Mouse (Mus musculus): ENCODE data around the gene Ccm2l. TPM values are rescaled to one million over a fixed set of nuclear protein-coding genes. Genes with fewer than 3 reads are reported as not detected.

Gene Ccm2l
- total RNA-seq, 2 experiments from 2014 or later, result 6.8 to 6.9 TPM

DNA sequence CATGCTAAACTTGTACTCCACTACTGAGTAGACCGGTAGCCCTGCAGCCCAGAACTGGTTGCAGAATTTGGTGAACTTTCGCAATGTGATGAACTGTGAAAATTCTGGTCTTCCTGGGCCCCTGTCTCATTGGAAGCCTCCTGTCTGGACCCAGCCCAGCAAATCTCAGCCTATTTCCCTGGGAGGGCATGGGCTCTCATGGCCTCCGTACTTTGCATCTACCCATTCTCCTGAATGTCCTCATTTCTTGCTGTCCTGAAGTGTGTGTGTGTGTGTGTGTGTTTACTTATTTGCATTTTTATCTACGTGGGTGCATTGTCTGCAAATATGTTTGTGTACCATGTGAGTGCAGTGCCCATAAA lies 15.8 kb upstream of the Ccm2l start:
- no peak for DNase-seq (ENCODE audit: low spot score in 2 of 2)
- intact Hi-C loops (cut with DNase I), result no loop called here

- intact Hi-C loops (cut with DNase I), result no loop called here
- DNase-seq (ENCODE audit: low spot score in 2 of 2), result no peak
Observed at GRCm38 (mm10) chr2:153051095-153051494, 14.7 kb upstream of the Ccm2l start.

- no peak for DNase-seq (ENCODE audit: low spot score in 2 of 2)
- intact Hi-C loops (cut with DNase I), result no loop called here
Observed at GRCm38 (mm10) chr2:153051537-153051936, 14.2 kb upstream of the Ccm2l start.

- intact Hi-C loops (cut with DNase I), result no loop called here
- no peak for DNase-seq (ENCODE audit: low spot score in 2 of 2)
Observed at GRCm38 (mm10) chr2:153052700-153053351, 12.9 kb upstream of the Ccm2l start.

DNA sequence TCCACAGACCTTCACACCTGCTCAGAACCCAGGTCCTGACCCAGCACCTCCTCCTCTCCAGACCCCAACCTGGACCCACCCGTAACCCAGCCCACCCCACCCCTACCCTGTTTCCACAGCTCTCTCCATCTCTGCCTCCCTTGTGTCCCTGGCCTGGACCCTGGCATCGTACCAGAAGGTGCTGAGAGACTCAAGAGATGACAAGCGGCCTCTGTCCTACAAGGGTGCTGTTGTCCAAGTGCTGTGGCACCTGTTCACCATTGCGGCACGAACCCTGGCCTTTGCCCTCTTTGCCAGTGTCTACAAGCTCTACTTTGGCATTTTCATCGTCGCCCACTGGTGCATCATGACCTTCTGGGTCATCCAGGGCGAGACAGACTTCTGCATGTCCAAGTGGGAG lies 11.9 kb upstream of the Ccm2l start:
- intact Hi-C loops (cut with DNase I), result no loop called here
- DNase-seq (ENCODE audit: low spot score in 2 of 2), result no peak

DNA sequence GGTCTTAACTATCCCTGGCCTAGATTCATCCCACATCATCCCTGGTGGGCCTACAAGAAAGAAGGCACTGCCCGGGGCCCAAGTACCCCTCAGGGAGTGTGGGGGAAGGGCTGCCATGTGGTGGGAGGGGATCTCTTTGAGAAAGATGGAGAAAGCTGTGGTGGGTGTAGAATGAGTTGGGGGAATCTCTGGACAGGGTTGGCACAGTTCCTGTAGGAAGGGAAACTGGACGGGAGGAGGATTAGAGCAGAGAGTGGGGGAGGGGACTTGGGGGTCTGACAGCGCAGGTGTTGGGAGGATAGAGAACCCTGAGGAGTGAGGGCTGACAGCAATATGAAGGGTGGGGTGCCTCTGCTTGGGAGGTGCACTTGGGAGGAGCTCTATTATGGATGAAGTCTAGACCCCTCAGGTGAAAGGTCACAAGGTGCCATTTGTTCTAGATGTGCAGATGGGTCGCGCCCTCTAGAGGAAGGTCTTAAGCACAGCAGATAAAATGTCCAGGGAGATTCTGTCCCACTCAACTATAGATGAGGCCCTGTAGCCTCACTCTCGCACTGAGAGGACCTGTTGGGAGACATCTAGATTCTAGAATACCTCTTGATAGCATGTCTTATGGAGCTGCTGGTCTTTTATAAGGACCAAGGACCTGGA lies 10.4 kb upstream of the Ccm2l start:
- intact Hi-C loops (cut with DNase I), result no loop called here
- DNase-seq (ENCODE audit: low spot score in 2 of 2), result no peak

DNA sequence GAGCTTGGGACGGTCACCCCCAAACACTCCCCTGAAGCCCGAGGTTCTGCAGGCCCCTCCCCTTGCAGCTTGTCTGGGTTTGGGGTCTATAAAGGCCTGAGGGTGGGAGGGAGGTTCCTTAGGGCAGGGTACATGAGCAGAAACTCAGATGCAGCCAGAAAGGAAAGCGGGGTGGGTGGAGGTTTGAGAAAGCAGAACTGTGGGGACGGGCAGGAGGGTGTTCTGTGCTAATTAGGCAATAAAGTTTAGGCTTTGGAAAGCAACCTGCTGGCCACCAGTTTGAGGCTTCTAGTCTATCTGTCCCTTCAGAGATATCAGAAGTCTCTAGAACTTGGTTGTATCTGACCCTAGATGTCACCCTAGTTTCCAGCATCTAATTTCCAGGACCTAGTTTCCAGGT lies 7.4 kb upstream of the Ccm2l start:
- intact Hi-C loops (cut with DNase I), result no loop called here
- DNase-seq (ENCODE audit: low spot score in 2 of 2), result no peak

- DNase-seq (ENCODE audit: low spot score in 2 of 2), result no peak
- intact Hi-C loops (cut with DNase I), result no loop called here
Observed at GRCm38 (mm10) chr2:153060216-153060615, 5.5 kb upstream of the Ccm2l start.

DNA sequence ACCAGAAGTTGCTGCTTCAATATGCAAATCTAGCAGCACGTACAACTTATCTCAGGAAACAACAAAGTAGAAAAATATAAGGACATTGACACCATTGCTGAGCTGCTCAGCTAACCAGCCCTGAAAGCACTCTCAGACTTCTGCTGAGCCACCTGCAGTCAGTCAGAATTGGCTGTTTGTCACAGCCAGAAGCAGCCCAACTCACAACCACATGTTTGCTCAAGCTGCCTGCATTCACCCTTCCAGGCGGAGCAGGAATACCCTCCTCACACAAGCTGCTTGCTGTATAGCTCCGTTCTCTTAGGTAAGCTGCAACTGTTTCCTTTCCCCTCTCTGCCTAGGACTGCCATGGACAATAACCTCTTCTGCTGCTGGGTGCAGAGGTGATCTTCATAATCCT lies 2.4 kb upstream of the Ccm2l start:
- intact Hi-C loops (cut with DNase I), result no loop called here
- DNase-seq (ENCODE audit: low spot score in 2 of 2), result no peak

DNA sequence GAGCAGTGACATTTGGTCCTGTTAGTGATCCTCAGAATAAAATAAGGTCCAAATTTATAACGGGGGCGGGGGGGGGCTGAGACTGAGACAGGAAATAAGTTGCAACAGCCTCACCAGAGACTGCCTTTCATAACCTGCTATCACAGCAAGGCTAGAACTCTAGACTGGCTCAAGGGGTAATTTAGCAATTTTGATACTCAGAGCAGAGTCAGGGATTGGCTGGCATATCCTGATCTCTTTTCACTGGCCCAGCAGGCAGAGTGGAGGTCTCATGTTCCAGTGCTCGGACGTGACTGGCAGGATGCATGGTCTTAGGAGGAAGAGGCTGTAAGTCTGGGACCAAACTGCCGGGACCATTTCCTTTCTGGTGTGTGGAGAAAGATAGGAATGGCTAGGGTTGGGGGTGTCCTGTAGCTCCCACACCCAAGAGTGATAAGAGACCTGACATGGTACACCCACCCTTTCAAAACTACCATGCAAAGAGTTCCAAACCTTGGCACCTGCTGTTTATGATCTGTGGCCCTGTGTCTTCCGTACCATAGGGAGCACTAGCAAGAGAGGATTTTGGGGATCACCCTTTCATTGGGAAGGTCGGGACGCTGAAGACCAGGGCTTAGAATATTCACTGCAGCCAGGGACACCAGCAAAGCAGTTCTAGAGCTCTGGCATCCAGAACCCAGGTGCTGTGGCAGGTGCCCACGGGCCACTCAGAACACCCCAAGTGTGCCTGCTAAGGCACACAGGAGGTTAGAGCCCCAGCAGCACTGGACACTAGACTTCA lies 1.4 kb upstream of the Ccm2l start:
- DNase-seq (ENCODE audit: low spot score in 2 of 2), result no peak
- intact Hi-C loops (cut with DNase I), result no loop called here

DNA sequence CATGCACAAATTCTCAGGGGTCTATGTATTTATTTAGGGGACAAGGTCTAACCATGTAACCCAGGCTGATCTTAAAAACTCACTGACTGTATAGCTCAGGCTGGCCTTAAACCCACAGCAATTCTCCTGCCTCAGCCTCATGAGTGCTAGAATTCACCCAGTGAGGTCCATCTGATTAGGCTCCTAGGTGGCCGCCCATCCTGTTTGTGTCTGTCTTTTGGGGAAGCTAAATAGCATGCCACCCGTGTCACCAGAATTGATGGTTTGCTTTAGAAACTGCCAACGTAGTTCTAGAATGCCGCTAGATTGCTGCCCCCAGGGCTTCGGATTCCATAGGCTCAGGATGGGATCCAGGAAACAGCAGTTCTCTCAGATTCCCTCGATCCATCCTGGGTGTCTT lies 1.2 kb downstream of the Ccm2l start:
- intact Hi-C loops (cut with DNase I), result no loop called here
- no peak for DNase-seq (ENCODE audit: low spot score in 2 of 2)

DNA sequence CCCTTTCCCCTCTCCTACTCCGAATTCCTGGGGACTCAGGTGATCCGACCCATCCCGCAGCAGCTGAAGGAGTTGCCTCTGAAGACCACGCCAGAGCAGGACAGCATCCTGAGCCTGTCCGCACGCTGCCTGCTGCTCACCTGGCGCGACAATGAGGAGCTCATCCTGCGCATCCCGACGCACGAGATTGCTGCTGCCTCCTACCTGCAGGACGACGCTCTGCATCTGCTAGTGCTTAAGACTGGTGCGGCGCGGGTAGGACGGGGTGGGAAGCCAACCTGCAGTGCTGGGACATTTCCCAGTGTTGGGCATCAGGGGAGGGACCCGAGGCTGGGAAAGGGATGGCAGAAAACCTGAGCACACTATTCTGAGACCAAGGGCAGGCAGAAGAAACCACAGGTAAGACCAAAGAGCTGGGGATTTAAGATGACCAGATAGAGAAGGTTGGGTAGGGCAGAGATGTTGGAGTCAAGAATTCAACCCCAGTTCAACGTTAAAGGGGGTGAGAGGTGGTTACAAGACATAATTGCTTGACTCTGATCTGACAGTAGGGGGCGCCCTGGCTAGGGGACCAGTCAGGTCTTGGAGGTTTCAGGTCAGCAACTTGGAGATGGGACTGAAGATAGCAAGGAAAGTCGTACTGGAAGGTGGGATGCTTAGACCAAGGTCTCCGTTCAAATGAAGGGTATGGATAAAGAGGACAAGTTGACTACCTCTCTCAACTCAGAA lies 5.2 kb downstream of the Ccm2l start:
- intact Hi-C loops (cut with DNase I), result no loop called here
- no peak for DNase-seq (ENCODE audit: low spot score in 2 of 2)

GRCm38 (mm10) chr2:153071491-153072184 lies 5.9 kb downstream of the Ccm2l start:
- DNase-seq (ENCODE audit: low spot score in 2 of 2), result peak; percentile 56 to 60
- intact Hi-C loops (cut with DNase I), result no loop called here

- DNase-seq (ENCODE audit: low spot score in 2 of 2), result no peak
- intact Hi-C loops (cut with DNase I), result no loop called here
Observed at GRCm38 (mm10) chr2:153074651-153075050, 8.9 kb downstream of the Ccm2l start.

GRCm38 (mm10) chr2:153075961-153076360 lies 10.2 kb downstream of the Ccm2l start:
- DNase-seq (ENCODE audit: low spot score in 2 of 2), result no peak
- intact Hi-C loops (cut with DNase I), result no loop called here

DNA sequence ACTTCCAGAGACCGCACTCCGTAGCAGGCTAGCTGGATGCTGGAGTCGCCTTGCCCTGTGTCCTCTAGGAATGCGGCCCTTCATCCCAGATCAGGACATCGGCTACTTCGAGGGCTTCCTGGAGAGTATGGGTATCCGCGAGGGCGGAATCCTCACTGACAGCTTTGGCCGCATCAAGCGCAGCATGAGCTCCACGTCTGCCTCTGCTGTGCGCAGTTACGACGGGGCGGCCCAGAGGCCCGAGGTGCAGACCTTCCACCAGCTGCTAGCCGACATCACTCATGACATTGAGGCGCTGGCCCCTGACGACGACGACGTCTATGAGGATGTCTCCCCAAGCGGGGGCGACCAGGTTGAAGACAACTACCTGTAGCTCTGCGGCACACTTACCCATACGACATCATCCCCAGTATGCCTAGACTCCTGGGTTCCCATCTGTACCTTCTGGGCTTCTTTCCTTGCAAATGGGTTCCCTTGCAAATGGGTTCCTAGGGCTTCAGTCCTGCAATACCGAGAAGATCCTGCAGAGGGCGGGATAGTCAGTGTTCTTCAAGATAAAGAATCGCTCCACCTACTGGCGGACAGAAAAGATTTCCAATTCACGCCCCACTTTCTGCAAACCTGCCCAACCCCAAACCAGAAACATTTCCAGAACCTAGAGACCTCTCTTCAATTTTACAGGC lies 15.2 kb downstream of the Ccm2l start:
- intact Hi-C loops (cut with DNase I), result loop anchor here (2.0 kb wide), 1 partner anchor 64 kb away; no protein-coding TSS in a partner anchor
- DNase-seq (ENCODE audit: low spot score in 2 of 2), result peak; percentile 89

DNA sequence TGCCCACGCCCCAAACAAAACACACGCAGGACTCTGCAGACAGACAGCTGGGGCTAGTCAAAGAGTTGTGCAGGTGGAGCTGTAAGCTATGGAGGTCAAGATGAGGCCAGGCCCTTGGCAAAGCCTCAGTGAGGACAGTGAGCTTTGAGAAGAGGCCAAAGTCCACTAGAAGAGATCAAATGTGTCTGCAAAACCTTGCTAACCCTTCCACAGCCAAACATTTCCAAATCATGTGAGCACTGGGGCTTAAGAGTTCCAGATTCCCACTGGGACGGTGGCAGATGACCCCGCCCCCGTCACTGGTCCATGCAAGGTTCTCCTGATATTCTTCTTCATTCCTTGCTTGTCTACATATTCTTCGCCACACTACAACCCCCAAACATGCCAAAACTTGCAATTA lies 16.1 kb downstream of the Ccm2l start:
- DNase-seq (ENCODE audit: low spot score in 2 of 2), result no peak
- intact Hi-C loops (cut with DNase I), result loop anchor here (2.0 kb wide), 1 partner anchor 63 kb away; no protein-coding TSS in a partner anchor

DNA sequence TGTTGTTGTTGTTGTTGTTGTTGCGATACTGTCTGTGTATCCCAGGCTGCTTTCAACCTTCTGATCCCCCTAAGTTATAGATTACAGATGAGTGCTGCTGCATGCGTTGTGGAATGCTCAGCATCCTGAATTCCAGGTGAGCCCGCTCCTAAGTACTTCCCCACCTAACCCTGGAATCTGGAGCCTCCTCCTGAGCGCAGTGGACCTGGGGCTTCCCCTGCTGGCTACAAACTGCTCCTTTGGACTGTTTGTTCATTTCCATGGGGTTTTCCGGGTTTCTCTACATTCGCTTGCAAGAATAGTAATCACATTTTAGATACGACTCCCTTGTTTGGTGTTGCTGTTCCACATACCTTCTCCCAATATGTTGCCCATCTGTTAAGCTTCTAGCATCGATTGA lies 17.5 kb downstream of the Ccm2l start:
- intact Hi-C loops (cut with DNase I), result no loop called here
- DNase-seq (ENCODE audit: low spot score in 2 of 2), result no peak

DNA sequence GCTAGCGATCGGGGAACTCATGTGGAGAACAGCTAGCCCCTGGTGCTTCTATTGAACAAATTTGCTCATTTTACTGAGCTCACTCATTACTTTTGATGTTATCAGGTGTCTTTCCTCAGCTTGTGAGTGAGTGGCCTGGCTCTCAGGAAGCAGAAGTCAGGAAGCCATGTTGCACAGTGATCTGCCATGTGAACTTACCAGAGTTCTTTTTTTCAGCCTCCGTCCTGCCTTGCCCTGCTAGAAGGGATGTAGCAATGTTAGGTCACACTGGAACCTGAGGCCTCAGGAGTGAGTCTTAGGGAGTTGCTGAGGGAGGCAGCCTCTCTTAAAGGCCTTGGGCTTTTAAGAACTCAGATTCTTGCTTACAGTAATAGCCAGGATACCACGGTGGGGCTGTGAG lies 18.1 kb downstream of the Ccm2l start:
- intact Hi-C loops (cut with DNase I), result no loop called here
- no peak for DNase-seq (ENCODE audit: low spot score in 2 of 2)
